Mouse (Mus musculus) CD4-positive naive resting alpha-beta T cell, adult 76 days (primary cell): Measurements from ENCODE around the gene Rnaset2b. TPM values are rescaled to one million over a fixed set of nuclear protein-coding genes. Genes with fewer than 3 reads are reported as not detected.

ENCODE experiments used
- total RNA-seq: library from RNA; stranded (reverse); gene quantifications from one replicate; pipeline ENCODE4 v1.2.4, GENCODE M21; 2023

Gene Rnaset2b
- total RNA-seq, result 269 TPM

GRCm38 (mm10) chr17:6970334-6970733 is at the start of gene Rnaset2b:
Gene Rnaset2b (plus strand): TSS chr17:6970634.

GRCm38 (mm10) chr17:6947984-6948768 is 22.3 kb upstream of the Rnaset2b start, which contains the start of gene Rsph3b:
Gene Rsph3b (minus strand): TSS chr17:6948682.

GRCm38 (mm10) chr17:6960776-6961175 is 9.7 kb upstream of the Rnaset2b start, which contains the start of gene Tagap1:
Gene Tagap1 (minus strand): TSS chr17:6961156.

GRCm38 (mm10) chr17:6978287-6979248 is 8.1 kb downstream of the Rnaset2b start, which contains the start of gene Gm49721:
Gene Gm49721 (plus strand): TSS chr17:6978904.

GRCm38 (mm10) chr17:7025257-7025656 is 54.8 kb downstream of the Rnaset2b start, which contains the start of gene Gm1604a:
Gene Gm1604a (plus strand): TSS chr17:7025568.

Other genes with a start within 250 kb of the Rnaset2b start
- gene Ezr, start 187.8 kb upstream of the Rnaset2b start, total RNA-seq, result 403 TPM
- 4.7 TPM for gene Rsph3b, start 22.0 kb upstream of the Rnaset2b start, total RNA-seq
- 77.5 TPM for gene Tagap1, start 9.5 kb upstream of the Rnaset2b start, total RNA-seq
- 1.7 TPM for gene Gm49721, start 8.3 kb downstream of the Rnaset2b start, total RNA-seq
- gene Gm1604a, start 54.9 kb downstream of the Rnaset2b start, total RNA-seq, result not detected
- gene Rps6ka2, start 199.5 kb downstream of the Rnaset2b start, total RNA-seq, result 8.3 TPM